Mouse (Mus musculus) layer of hippocampus, postnatal 36 days (tissue): Measurements from ENCODE around the gene Ddx42. TPM values are rescaled to one million over a fixed set of nuclear protein-coding genes. Genes with fewer than 3 reads are reported as not detected.
A peak's percentile ranks its signal among the peaks of the same experiment; 100 is the strongest.
"Not testable (repeated sequence)": the region's sequence is repeated elsewhere in the genome, so short reads cannot be mapped to it uniquely, and the experiment has no call there.

Source experiments
- DNase-seq, 2 experiments: peaks; one replicate each; pipeline ENCODE4 v3.0.0; 2022
- total RNA-seq, 2 experiments: library from RNA; stranded (reverse); gene quantifications; 2 replicates each; pipeline ENCODE4 v1.2.3; 2021

Ddx42 gene
- 10 to 100 TPM; 69.9 to 70.9 TPM for total RNA-seq

- DNase-seq, result peak; percentile 89 to 92
Measured at GRCm38 (mm10) chr11:106216730-106217490, at the start of gene Ddx42. Gene Ddx42, plus strand, starts transcription at chr11:106216926.

- DNase-seq, result no peak
Measured at GRCm38 (mm10) chr11:106167435-106167834, 49.3 kb upstream of the Ddx42 start.

GRCm38 (mm10) chr11:106170807-106171206 is 45.9 kb upstream of the Ddx42 start:
- no peak for DNase-seq

GRCm38 (mm10) chr11:106173228-106173627 is 43.5 kb upstream of the Ddx42 start:
- no peak for DNase-seq

- DNase-seq, result no peak
Measured at GRCm38 (mm10) chr11:106174372-106174771, 42.4 kb upstream of the Ddx42 start.

GRCm38 (mm10) chr11:106175081-106175480 is 41.6 kb upstream of the Ddx42 start:
- DNase-seq, result no peak

GRCm38 (mm10) chr11:106176372-106176771 is 40.4 kb upstream of the Ddx42 start:
- no peak for DNase-seq

- no peak for DNase-seq
Measured at GRCm38 (mm10) chr11:106178036-106178782, 38.5 kb upstream of the Ddx42 start.

DNA sequence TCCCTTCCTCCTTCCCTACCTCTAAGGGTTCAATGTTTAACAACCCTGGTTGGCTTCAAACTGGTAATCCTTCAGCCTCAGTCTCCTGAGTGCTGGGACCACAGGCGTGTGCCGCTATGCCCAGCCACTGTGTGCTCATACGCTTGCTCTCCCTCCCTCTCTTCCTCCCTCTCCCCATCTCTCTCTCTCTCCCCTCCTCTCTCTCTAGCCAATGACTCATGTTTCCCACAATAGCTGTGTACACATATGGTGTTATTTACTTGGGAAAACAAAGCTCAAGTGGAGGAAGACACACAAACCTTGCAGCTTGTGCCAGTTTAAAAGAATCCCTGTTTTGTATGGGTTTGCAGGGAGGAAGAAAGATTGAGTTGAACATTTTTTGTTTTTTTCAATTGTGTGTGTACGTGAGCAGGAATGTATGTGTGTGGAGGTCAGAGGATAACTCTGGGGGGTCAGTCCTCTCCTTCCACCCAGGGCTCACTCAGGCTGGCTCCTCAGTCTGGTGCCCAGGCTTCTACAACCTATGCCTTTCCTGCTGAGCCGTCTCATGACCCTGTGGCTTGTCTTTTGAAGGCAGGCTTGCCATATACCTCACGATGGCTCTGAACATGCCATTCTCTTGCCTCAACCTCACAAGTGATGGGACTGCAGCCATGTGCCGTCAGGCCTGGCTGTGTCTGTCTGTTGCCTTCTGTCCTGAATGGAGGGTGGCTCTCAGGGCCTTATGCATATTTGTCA is 36.8 kb upstream of the Ddx42 start:
- DNase-seq, result peak in 1 of 2 experiments; percentile 50

GRCm38 (mm10) chr11:106180449-106180801 is 36.3 kb upstream of the Ddx42 start:
- no peak for DNase-seq

- no peak for DNase-seq
Measured at GRCm38 (mm10) chr11:106187326-106187725, 29.4 kb upstream of the Ddx42 start.

DNA sequence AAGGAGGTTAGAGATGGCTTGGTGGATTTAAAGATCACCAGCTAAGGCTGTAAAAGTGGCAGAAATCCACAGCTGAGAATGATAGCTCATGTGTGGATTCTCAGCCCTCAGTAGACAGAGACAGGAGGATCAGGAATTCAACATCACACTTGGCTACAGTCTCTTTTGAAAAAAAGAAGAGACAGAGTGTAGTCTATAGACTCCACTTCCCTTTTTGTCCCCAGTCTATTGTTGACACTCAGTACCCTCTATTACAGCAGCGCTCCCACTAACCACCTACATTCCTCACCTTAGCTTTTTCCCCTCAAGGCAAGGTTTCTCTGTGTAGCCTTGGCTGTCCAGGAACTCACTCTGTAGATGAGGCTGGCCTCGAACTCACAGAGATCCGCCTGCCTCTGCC is 25.0 kb upstream of the Ddx42 start:
- no peak for DNase-seq

GRCm38 (mm10) chr11:106192241-106192640 is 24.5 kb upstream of the Ddx42 start:
- DNase-seq, result no peak

- no peak for DNase-seq
Measured at GRCm38 (mm10) chr11:106192657-106193370, 23.9 kb upstream of the Ddx42 start.

DNA sequence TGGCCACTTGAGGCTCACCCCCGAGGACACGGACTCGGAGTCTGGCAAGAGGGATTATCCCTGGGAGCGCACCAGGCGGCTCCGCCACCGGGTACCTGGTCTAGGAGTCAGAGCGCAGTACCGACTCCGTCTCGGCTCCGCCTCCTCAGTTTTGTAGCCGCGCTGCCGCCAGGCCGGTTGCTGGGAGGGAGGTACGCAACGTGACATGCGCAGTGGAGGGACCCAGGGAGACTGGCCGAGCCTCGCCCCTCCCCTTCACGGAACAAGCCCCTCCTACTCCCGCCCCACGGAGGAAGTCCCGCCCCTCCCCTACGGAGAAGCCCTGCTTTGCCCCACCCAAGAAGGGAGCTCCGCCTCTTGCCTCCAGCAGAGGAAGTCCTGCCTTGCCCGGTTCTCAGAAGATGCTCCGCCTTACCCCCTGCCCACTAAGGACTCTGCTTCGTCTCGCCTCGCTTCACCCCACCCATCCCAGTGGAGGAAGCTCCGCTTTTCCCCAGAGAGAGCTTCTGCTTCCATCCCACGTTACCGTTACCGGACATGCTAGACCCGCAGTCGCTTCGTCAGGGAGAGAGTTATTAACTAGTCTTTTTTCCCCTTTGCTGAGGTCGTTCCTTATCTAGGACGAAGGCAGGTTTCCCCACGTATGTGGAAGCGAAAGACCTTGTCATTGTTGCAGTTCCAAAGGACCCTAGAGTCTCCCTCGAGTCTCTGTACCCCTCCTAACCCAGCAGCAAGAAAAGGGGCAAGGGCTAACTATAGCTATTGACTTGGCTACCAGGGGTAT is 23.2 kb upstream of the Ddx42 start:
- peak; percentile 97 for DNase-seq

DNA sequence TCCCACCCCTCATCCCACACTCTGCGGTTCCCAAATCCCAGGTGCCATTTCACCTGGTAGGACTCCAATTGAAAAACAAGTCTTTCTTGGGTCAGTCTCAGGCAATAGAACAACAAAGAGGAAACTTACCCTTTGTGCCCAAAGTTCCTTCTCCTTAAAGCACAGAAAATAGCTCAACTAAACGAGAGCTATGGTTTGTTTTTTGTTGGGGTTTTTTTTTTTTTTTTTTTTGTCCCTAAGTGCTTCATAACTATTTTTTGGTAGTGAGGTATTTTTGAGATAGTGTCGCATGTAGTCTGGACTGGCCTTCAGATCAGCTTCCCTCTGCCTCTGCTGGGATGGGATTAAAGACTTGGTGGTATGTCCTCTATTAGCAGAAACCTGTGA is 22.6 kb upstream of the Ddx42 start:
- DNase-seq, result no peak

- DNase-seq, result no peak
Measured at GRCm38 (mm10) chr11:106194891-106195290, 21.8 kb upstream of the Ddx42 start.

GRCm38 (mm10) chr11:106195341-106195740 is 21.4 kb upstream of the Ddx42 start:
- DNase-seq, result no peak

- DNase-seq, result no peak
Measured at GRCm38 (mm10) chr11:106198277-106198676, 18.4 kb upstream of the Ddx42 start.

DNA sequence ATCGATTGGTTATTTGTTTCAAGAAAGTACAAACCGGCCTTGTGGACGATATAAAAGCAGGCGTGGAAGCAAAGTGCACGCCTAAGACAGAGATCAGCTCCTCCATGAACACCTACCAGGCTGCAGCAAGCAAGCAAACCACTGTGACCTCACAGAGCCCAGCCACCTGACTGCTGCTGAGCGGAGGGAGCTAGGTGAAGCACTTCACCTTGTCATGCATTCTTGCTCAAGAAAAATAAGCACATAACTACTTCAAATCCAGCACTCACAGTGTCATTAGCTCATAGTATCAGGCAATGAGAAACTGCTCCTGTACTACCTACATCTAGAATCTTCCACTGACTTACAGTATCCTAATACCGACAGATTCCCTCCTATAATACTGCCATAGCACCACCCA is 16.7 kb upstream of the Ddx42 start:
- not testable (repeated sequence) for DNase-seq

- no peak for DNase-seq
Measured at GRCm38 (mm10) chr11:106200756-106201155, 16.0 kb upstream of the Ddx42 start.
